Mouse (Mus musculus) midbrain, embryonic 16.5 days (tissue): ENCODE results near the gene Zfp143. TPM values are rescaled to one million over a fixed set of nuclear protein-coding genes. Genes with fewer than 3 reads are reported as not detected.

Experiments used
- ATAC-seq: fragments of 200-750 bp; cut with Nextera tagmentation; 2 replicates; pipeline ENCODE4 v1.8.0; 2017; ENCODE audit warnings: moderate TSS enrichment
- H3K27ac ChIP-seq: fragments of 300-500 bp; sonication (generic); 2 replicates; pipeline ENCODE4 v1.5.1; 2014; ENCODE audit warnings: mild to moderate bottlenecking, low read length, mixed read lengths
- H3K27me3 ChIP-seq: fragments of 300-500 bp; sonication (generic); 2 replicates; pipeline ENCODE4 v1.6.1; 2014; ENCODE audit warnings: low read depth, low read length, mixed read lengths; ENCODE audit not compliant: control insufficient read depth, insufficient read depth
- H3K36me3 ChIP-seq: fragments of 300-500 bp; sonication (generic); 2 replicates; pipeline ENCODE4 v1.6.1; 2014; ENCODE audit warnings: mild to moderate bottlenecking, low read length, moderate library complexity, mixed read lengths; ENCODE audit not compliant: control insufficient read depth, insufficient read depth
- H3K4me1 ChIP-seq: fragments of 300-500 bp; sonication (generic); 2 replicates; pipeline ENCODE4 v1.6.1; 2014; ENCODE audit warnings: mild to moderate bottlenecking, low read length, mixed read lengths; ENCODE audit not compliant: control insufficient read depth, insufficient read depth
- H3K4me2 ChIP-seq: fragments of 300-500 bp; sonication (generic); 2 replicates; pipeline ENCODE4 v1.6.1; 2014; ENCODE audit warnings: mild to moderate bottlenecking, low read length, mixed read lengths
- H3K4me3 ChIP-seq: fragments of 300-500 bp; sonication (generic); 2 replicates; pipeline ENCODE4 v1.5.1; 2014; ENCODE audit warnings: low read depth, mild to moderate bottlenecking, low read length, moderate library complexity, mixed read lengths
- H3K9ac ChIP-seq: fragments of 300-500 bp; sonication (generic); 2 replicates; pipeline ENCODE4 v1.6.1; 2014; ENCODE audit warnings: low read depth, low read length, mixed read lengths
- H3K9me3 ChIP-seq: fragments of 300-500 bp; sonication (generic); replicated peaks from 2 replicates; pipeline ENCODE4 v1.6.1; 2014; ENCODE audit warnings: mild to moderate bottlenecking, low read length, mixed read lengths; ENCODE audit not compliant: control insufficient read depth, poor library complexity, severe bottlenecking
- WGBS: fragments of 180-500 bp; shearing (Covaris S2); extraction: QIAGEN DNeasy Blood & Tissue Kit; methylation state at CpG from one replicate; pipeline ENCODE4 v1.1.7; 2014; 5-methylcytosine and 5-hydroxymethylcytosine counted together
- polyA plus RNA-seq: library from polyadenylated mRNA; unstranded; fragments of >200 nt; fragmentation: Nextera tagmentation; extraction: Ambion mirVana; gene quantifications from 2 replicates; pipeline ENCODE4 v1.2.1, GENCODE M21; 2015

The Zfp143 gene
- polyA plus RNA-seq, 1 experiment from 2014 or later, result 13.8 TPM

DNA sequence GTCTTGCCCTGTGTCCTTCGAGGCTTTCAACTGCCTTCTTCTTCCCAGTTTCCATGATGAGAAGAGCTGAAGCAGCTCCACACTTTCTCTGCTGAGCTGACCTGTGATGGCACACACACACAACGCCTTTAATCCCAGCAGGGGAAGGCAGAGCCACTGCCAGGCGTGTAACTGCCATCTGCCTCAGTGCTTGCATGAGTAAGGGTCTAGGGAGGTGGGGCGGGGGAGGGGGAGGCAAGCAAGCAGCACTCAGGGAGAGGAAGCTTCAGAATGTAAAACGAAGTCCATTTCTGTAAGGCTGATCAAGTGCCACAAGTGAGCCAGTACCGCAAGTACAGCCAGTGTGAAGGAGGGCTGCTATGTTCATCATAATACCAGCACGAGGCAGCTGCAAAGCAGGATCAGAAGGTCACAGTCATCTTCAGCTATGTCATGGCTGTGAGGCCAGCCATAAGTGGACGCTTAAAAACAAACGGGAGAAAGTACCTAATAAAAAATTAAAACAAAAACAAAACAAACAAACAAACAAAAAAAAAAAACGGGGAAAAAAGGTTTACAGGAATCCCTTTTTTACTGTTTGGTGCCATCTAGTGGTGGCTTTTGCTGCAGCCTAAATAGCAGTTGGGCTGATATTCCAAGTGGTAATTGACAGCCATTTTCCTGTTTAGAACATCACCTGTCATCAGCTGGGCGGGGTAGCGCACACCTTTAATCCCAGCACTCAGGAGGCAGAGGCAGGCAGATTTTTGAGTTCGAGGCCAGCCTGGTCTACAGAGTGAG lies 22.6 kb downstream of the Zfp143 start:
- Histone ChIP-seq H3K9me3 (no peaks in the 10 kb centered on the region), H3K4me1 (0 out of 2 replicates have a peak, but pooled peaks cover 2% of the 10 kb centered on the region), H3K4me2 (no peak overlapping the region), H3K27me3 (no peaks in the 10 kb centered on the region), H3K4me3 (no peak overlapping the region), H3K9ac (0 out of 2 replicates have a peak overlapping the region, but pooled peaks have one; percentile 10), H3K27ac (peak overlapping the region; percentile 38; the same call in 1 of the 2 replicates), H3K36me3 (peaks cover 40% of the 10 kb centered on the region)
- peak; percentile 71 for ATAC-seq
- WGBS, result 61% methylated on average over 13 of the region's 13 CpGs

DNA sequence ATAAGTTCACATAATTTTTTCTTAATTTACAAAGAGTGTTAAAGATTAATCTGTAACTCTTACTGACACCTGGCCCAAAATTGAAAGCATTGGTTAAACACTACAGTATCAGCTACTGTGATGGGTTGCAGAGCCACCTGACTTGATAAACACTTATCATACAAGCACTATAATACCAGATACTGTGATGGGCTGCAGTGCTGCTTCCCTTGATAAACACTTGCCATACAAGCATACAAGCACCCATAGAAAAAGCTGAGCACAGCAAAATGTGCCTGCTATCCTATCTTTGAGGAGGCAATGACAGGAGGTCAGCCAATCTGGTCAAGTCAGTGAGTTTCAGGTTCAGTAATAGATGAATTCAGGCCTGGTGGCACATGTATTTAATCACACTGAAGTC lies 24.2 kb downstream of the Zfp143 start:
- Histone ChIP-seq H3K36me3 (peaks cover 36% of the 10 kb centered on the region), H3K9me3 (no peaks in the 10 kb centered on the region), H3K9ac (no peak overlapping the region), H3K4me2 (no peak overlapping the region), H3K27ac (no peak overlapping the region), H3K4me1 (0 out of 2 replicates have a peak, but pooled peaks cover 2% of the 10 kb centered on the region), H3K27me3 (no peaks in the 10 kb centered on the region), H3K4me3 (no peak overlapping the region)
- no peak for ATAC-seq

DNA sequence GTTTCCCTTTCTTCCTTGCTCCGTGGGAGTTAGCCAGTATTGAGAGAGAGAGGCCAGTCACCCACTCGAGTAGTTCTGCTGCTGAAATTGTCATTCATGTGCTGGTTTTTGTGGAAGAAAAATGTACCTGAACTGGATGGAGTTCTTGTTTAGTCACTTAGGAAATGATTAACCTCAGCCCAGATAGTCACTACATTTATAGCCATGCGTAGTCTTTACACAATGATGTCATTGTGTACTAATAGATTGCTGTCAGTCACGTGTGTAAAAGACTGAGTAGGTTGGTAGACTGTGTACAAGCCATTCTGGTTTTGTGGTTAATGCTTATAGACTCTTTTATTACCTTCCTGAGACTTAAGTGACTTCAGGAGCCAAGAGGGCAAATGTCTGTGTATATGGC lies 26.9 kb downstream of the Zfp143 start:
- Histone ChIP-seq H3K9ac (no peak overlapping the region), H3K36me3 (peaks cover 20% of the 10 kb centered on the region), H3K9me3 (no peaks in the 10 kb centered on the region), H3K4me1 (0 out of 2 replicates have a peak, but pooled peaks cover 2% of the 10 kb centered on the region), H3K4me2 (no peak overlapping the region), H3K27me3 (no peaks in the 10 kb centered on the region), H3K27ac (no peak overlapping the region), H3K4me3 (no peak overlapping the region)
- WGBS, result 94% methylated on average over 4 of the region's 4 CpGs
- no peak for ATAC-seq

DNA sequence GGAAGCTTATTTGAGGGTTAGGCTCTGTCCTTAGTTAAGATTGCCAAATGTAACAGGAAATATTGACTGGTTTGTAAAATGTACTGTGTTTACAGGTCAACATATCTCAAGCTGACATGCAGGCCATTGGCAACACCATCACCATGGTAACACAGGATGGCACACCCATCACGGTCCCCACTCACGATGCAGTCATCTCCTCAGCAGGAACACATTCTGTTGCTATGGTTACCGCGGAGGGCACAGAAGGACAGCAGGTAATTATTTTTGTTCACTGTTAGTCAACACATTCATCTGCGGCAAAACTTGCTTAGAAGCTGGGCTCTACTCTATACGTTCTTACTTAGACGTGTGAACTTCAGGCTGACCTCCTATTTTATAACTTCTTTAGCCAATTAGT lies 30.7 kb downstream of the Zfp143 start:
- Histone ChIP-seq H3K4me2 (no peak overlapping the region), H3K9me3 (no peaks in the 10 kb centered on the region), H3K27me3 (no peaks in the 10 kb centered on the region), H3K4me3 (no peak overlapping the region), H3K9ac (no peak overlapping the region), H3K4me1 (no peaks in the 10 kb centered on the region), H3K27ac (no peak overlapping the region), H3K36me3 (peaks cover 20% of the 10 kb centered on the region)
- ATAC-seq, result peak; percentile 64
- WGBS, result 57% methylated on average over 7 of the region's 7 CpGs

DNA sequence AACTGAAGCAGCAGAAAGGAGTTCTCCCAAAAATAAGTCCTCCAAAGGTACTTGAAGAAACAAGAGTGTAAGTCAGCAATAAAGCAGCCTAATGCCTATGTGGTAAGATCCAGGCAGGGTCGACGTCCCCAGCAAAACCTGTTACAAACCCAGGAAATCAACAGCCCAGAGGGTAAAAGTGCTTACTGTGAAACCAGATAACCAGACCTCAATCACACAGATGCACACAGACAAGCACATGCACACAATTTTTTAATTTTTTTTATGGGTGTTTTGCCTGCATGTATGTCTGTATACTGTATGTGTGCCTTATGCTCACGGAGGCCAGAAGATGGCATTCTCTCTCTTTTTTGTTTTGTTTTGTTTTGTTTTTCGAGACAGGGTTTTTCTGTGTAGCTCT lies 35.3 kb downstream of the Zfp143 start:
- no peak overlapping the region for H3K4me3 ChIP-seq
- no peak for ATAC-seq
- no peak overlapping the region for H3K27ac ChIP-seq
- no peaks in the 10 kb centered on the region for H3K9me3 ChIP-seq
- no peaks in the 10 kb centered on the region for H3K4me1 ChIP-seq
- 85% methylated on average over 4 of the region's 4 CpGs for WGBS
- H3K36me3 ChIP-seq, result peaks cover 9% of the 10 kb centered on the region; the same call in 1 of the 2 replicates
- H3K4me2 ChIP-seq, result no peak overlapping the region
- H3K9ac ChIP-seq, result no peak overlapping the region
- H3K27me3 ChIP-seq, result no peaks in the 10 kb centered on the region

GRCm38 (mm10) chr7:110097106-110097793 lies 36.2 kb downstream of the Zfp143 start:
- ATAC-seq, result no peak
- 70% methylated on average over 7 of the region's 7 CpGs for WGBS
- no peaks in the 10 kb centered on the region for H3K27me3 ChIP-seq

DNA sequence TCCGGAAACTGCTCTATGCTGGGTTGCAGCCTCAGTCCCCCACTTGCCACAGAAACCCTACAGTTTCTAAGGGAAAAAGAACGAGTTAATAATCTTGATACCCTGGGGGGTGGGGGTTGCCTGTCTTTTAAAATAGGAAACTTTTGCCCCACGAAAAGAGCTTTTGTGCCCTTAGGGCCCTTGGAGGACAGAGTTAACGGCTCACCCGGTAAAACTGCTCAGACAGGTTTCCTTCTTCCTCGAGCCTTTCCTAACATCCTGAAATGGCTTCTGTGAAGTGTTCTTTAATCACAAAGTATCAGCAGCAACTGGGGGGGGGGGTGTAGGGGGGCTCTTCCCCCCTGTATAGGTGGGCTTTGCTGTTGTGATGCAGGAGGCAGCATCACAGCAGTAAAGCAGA lies 39.8 kb downstream of the Zfp143 start:
- no peak overlapping the region for H3K27ac ChIP-seq
- ATAC-seq, result no peak
- peaks cover 3% of the 10 kb centered on the region; the same call in 1 of the 2 replicates for H3K36me3 ChIP-seq
- no peak overlapping the region for H3K4me3 ChIP-seq
- H3K9me3 ChIP-seq, result no peaks in the 10 kb centered on the region
- H3K4me2 ChIP-seq, result no peak overlapping the region
- no peak overlapping the region for H3K9ac ChIP-seq
- H3K27me3 ChIP-seq, result no peaks in the 10 kb centered on the region
- no peaks in the 10 kb centered on the region for H3K4me1 ChIP-seq
- 64% methylated on average over 6 of the region's 6 CpGs for WGBS

More at GRCm38 (mm10) chr7:110097106-110097793, 36.2 kb downstream of the Zfp143 start:
- no peak overlapping the region for H3K4me2 ChIP-seq
- no peak overlapping the region for H3K9ac ChIP-seq
- H3K4me1 ChIP-seq, result no peaks in the 10 kb centered on the region
- H3K4me3 ChIP-seq, result no peak overlapping the region
- H3K36me3 ChIP-seq, result peaks cover 6% of the 10 kb centered on the region; the same call in 1 of the 2 replicates
- no peak overlapping the region for H3K27ac ChIP-seq
- H3K9me3 ChIP-seq, result no peaks in the 10 kb centered on the region

GRCm38 (mm10) chr7:110101266-110101665 lies 40.2 kb downstream of the Zfp143 start:
- Histone ChIP-seq H3K4me2 (no peak overlapping the region), H3K36me3 (peaks cover 3% of the 10 kb centered on the region; the same call in 1 of the 2 replicates), H3K4me3 (no peak overlapping the region), H3K27ac (no peak overlapping the region), H3K27me3 (no peaks in the 10 kb centered on the region), H3K4me1 (no peaks in the 10 kb centered on the region), H3K9ac (no peak overlapping the region), H3K9me3 (no peaks in the 10 kb centered on the region)
- no peak for ATAC-seq
- 82% methylated on average over 5 of the region's 5 CpGs for WGBS

- no peak overlapping the region for H3K27ac ChIP-seq
- H3K27me3 ChIP-seq, result no peaks in the 10 kb centered on the region
- H3K36me3 ChIP-seq, result no peaks in the 10 kb centered on the region
- H3K9ac ChIP-seq, result no peak overlapping the region
- H3K4me3 ChIP-seq, result no peak overlapping the region
- ATAC-seq, result no peak
- H3K4me1 ChIP-seq, result no peaks in the 10 kb centered on the region
- WGBS, result 83% methylated on average over 5 of the region's 5 CpGs
- H3K9me3 ChIP-seq, result no peaks in the 10 kb centered on the region
- no peak overlapping the region for H3K4me2 ChIP-seq
Observed at GRCm38 (mm10) chr7:110105041-110105440, 44.0 kb downstream of the Zfp143 start.
